Comparison of ENCODE assay signal across 29 mouse cellular contexts in the genomic region with DNA sequence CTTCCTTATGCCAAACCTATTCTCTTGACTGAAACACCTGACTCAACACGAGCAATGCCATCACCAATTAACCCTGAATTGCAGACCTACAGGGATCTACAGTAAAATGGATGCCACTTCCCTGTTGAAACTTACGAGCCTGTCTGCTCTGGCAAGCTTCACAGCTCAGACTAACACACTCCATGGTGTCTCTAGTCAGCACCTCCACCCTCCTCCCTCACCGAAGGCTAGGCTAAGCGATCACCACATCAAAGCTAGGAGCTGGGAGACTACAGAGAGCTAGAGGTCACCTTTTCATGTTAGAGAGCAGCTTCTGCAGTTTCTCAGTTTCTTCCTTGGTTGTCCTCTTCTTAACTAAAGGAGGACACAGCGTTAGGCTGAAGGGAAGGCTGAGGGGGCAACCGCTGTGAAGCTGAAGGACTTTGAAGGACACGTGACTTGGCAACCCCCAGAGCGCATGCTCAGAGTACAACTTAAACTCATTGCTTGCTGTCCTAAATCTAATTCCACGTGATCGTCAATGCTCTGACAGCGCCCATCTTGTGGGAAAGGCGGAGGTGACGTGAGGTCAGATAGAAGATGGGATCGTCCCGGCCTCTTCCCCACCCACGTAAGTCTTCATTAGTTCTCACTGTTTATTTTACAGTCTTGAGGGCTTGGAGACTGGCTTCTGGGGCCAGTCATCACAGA. TPM values are rescaled to one million over a fixed set of nuclear protein-coding genes. Genes with fewer than 3 reads are reported as not detected.
DNase-seq lines count a peak whose midpoint lies in the region; ATAC-seq lines count a peak whose summit lies in the region.
"Had no signal": no experiment of that assay in that cellular context is flagged by ENCODE, and none has a peak within 500 bp of the region (broad histone marks: within the 10 kb centered on the region; RNA-seq: fewer than 3 reads in every experiment).

No protein-coding gene starts in this region.

- H3K36me3 ChIP-seq in heart, embryonic 10.5 days, result no peaks in the 10 kb centered on the region
- no peaks in the 10 kb centered on the region for H3K36me3 ChIP-seq in heart, embryonic 11.5 days (ENCODE audit: control insufficient read depth, insufficient read depth, low read length)
- H3K36me3 ChIP-seq: embryonic facial prominence, embryonic 10.5 days; forebrain, embryonic 15.5 days; hindbrain, embryonic 15.5 days; limb, embryonic 13.5 days; midbrain, embryonic 10.5 days; neural tube, embryonic 13.5 days had no signal

- H3K27me3 ChIP-seq in heart, embryonic 10.5 days (ENCODE audit: insufficient read depth, poor library complexity, severe bottlenecking), result peaks cover 20% of the 10 kb centered on the region; the same call in 1 of the 2 replicates
- no peaks in the 10 kb centered on the region for H3K27me3 ChIP-seq in heart, embryonic 11.5 days (ENCODE audit: control insufficient read depth, insufficient read depth, low read length)
- H3K27me3 ChIP-seq: forebrain, embryonic 15.5 days; hindbrain, embryonic 15.5 days; limb, embryonic 13.5 days; neural tube, embryonic 13.5 days had no signal

- no peak overlapping the region for H3K4me2 ChIP-seq in heart, embryonic 11.5 days
- H3K4me2 ChIP-seq: forebrain, embryonic 15.5 days; hindbrain, embryonic 15.5 days; limb, embryonic 13.5 days; neural tube, embryonic 13.5 days had no signal

- 73% methylated on average over 16 of the region's 16 CpGs for WGBS in heart, embryonic 10.5 days
- WGBS in heart, embryonic 11.5 days (ENCODE audit: insufficient replicate concordance), result 72% methylated on average over 16 of the region's 16 CpGs

- H3K9ac ChIP-seq in heart, embryonic 11.5 days (ENCODE audit: low read depth, low read length), result no peak overlapping the region
- H3K9ac ChIP-seq: forebrain, embryonic 15.5 days; hindbrain, embryonic 15.5 days; limb, embryonic 13.5 days; neural tube, embryonic 13.5 days had no signal

- ATAC-seq in heart, embryonic 11.5 days (replicated peaks; ENCODE audit: insufficient number of reproducible peaks, low FRiP score, low TSS enrichment), result no peak
- ATAC-seq: forebrain, embryonic 15.5 days; midbrain, embryonic 16.5 days had no signal

- H3K4me3 ChIP-seq in heart, embryonic 10.5 days, result no peak overlapping the region
- H3K4me3 ChIP-seq in heart, embryonic 11.5 days (ENCODE audit: low read depth, low read length), result no peak overlapping the region
- H3K4me3 ChIP-seq: embryonic facial prominence, embryonic 10.5 days; forebrain, embryonic 15.5 days; hindbrain, embryonic 15.5 days; limb, embryonic 13.5 days; midbrain, embryonic 10.5 days; myocyte; neural tube, embryonic 13.5 days had no signal

- DNase-seq in heart, embryonic 10.5 days (ENCODE audit: low spot score), result peak; percentile 72
- peak; percentile 12 to 15 for DNase-seq in kidney, postnatal 36 days
- DNase-seq in kidney, postnatal 4 days, result no peak
- DNase-seq in NIH3T3 (ENCODE audit: low read depth), result peak; percentile 0
- peak; percentile 35 for DNase-seq in testis, postnatal 10 days (ENCODE audit: low spot score)
- no peak for DNase-seq in right cerebral cortex, postnatal 10 days (ENCODE audit: low spot score in 2 of 2)
- DNase-seq: adrenal gland, postnatal 25 days; cerebellum, adult 11 months; cerebellum, postnatal 10 days; kidney, postnatal 14 days; right cerebral cortex, adult 18-20 months had no signal

- H3K9me3 ChIP-seq in heart, embryonic 10.5 days, result no peaks in the 10 kb centered on the region
- H3K9me3 ChIP-seq in heart, embryonic 11.5 days (replicated peaks; ENCODE audit: control insufficient read depth, low read length), result no peaks in the 10 kb centered on the region
- H3K9me3 ChIP-seq: embryonic facial prominence, embryonic 10.5 days; forebrain, embryonic 15.5 days; hindbrain, embryonic 15.5 days; limb, embryonic 13.5 days; midbrain, embryonic 10.5 days; neural tube, embryonic 13.5 days had no signal

- H3K4me1 ChIP-seq in heart, embryonic 10.5 days, result no peaks in the 10 kb centered on the region
- H3K4me1 ChIP-seq in heart, embryonic 11.5 days (ENCODE audit: control insufficient read depth, insufficient read depth, low read length), result no peaks in the 10 kb centered on the region
- H3K4me1 ChIP-seq: embryonic facial prominence, embryonic 10.5 days; forebrain, embryonic 15.5 days; hindbrain, embryonic 15.5 days; limb, embryonic 13.5 days; midbrain, embryonic 10.5 days; neural tube, embryonic 13.5 days had no signal

- no peak overlapping the region for H3K27ac ChIP-seq in heart, embryonic 10.5 days
- no peak overlapping the region for H3K27ac ChIP-seq in heart, embryonic 11.5 days (ENCODE audit: low read depth, low read length)
- H3K27ac ChIP-seq: embryonic facial prominence, embryonic 10.5 days; forebrain, embryonic 15.5 days; hindbrain, embryonic 15.5 days; limb, embryonic 13.5 days; macrophage; midbrain, embryonic 10.5 days; neural tube, embryonic 13.5 days had no signal

RNA-seq across cellular contexts. Expression of a gene that starts 1.1 kb away (rescaled TPM):
- 0.16 and 0.24 TPM in 2 replicates for polyA plus RNA-seq in heart, embryonic 10.5 days (2016; fragmentation: Nextera tagmentation; extraction: Ambion mirVana)
- polyA plus RNA-seq in heart, embryonic 11.5 days (2014; fragmentation: Nextera tagmentation; extraction: Ambion mirVana), result 0.46 TPM in 1 of 2 replicates, not detected in the other
- polyA plus RNA-seq: cortical plate, adult 2 months; limb, embryonic 13.5 days; lung, embryonic 16.5 days; macrophage; myocyte; small intestine, adult 2 months; urinary bladder, adult 2 months had no signal

RNA-seq across cellular contexts. Expression of a gene that starts 16.3 kb away (rescaled TPM):
- 0.09 and 0.19 TPM in 2 replicates for polyA plus RNA-seq in heart, embryonic 10.5 days (2016; fragmentation: Nextera tagmentation; extraction: Ambion mirVana)
- 0.13 TPM in 1 of 2 replicates, not detected in the other for polyA plus RNA-seq in heart, embryonic 11.5 days (2014; fragmentation: Nextera tagmentation; extraction: Ambion mirVana)
- polyA plus RNA-seq: embryonic facial prominence, embryonic 10.5 days; G1E; heart, embryonic 14.5 days; liver, embryonic 16.5 days; macrophage; myocyte; small intestine, adult 2 months; urinary bladder, adult 2 months had no signal

RNA-seq across cellular contexts. Expression of a gene that starts 19.2 kb away (rescaled TPM):
- 0.04 TPM in 2 replicates for polyA plus RNA-seq in heart, embryonic 10.5 days (2016; fragmentation: Nextera tagmentation; extraction: Ambion mirVana)
- not detected in 2 replicates for polyA plus RNA-seq in heart, embryonic 11.5 days (2014; fragmentation: Nextera tagmentation; extraction: Ambion mirVana)
- polyA plus RNA-seq: embryonic facial prominence, embryonic 10.5 days; heart, embryonic 14.5 days; intestine, embryonic 14.5 days; limb, embryonic 13.5 days; macrophage; midbrain, embryonic 10.5 days; myocyte; small intestine, adult 2 months had no signal

RNA-seq across cellular contexts. Expression of a gene that starts 43.6 kb away (rescaled TPM):
- 1.5 and 2.8 TPM in 2 replicates for polyA plus RNA-seq in heart, embryonic 10.5 days (2016; fragmentation: Nextera tagmentation; extraction: Ambion mirVana)
- polyA plus RNA-seq in heart, embryonic 11.5 days (2014; fragmentation: Nextera tagmentation; extraction: Ambion mirVana), result 1.9 and 2.4 TPM in 2 replicates
- polyA plus RNA-seq: macrophage, myocyte had no signal

Comparison
In these comparisons a context has a peak if more than half of its experiments do, and no peak if none do; other contexts are left out.
1. DNase-seq: peak in heart, embryonic 10.5 days (single experiment), kidney, postnatal 36 days (2 of 2), NIH3T3 (single experiment) and testis, postnatal 10 days (single experiment); none in kidney, postnatal 4 days (0 of 2) and right cerebral cortex, postnatal 10 days (0 of 2).